Mouse (Mus musculus) left cerebral cortex, adult 11 months (tissue): Measurements from ENCODE around the gene Klk11.

Experiments
- DNase-seq: peaks from one replicate; pipeline ENCODE4 v3.0.0; 2022; ENCODE audit warnings: low spot score

Klk11 gene

DNA sequence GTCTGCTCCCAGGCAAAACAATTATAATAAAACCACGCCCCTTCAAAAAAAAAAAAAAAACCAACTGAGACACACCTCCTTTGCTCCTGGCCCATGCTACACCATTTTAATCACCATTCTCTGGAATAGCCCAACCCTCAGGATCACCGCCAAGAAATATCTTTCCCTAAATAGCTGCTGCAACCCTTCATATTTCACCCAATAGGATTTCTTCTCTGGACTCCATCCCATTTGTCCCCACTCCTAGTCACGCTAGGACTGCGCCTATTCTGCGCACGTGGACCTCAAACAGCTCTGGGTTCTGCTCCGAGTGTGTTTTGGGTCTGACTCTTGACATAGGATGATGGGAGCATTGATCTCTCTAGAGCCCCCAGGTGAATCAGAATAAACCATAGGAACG lies 22.0 kb downstream of the Klk11 start:
- DNase-seq, result no peak

DNA sequence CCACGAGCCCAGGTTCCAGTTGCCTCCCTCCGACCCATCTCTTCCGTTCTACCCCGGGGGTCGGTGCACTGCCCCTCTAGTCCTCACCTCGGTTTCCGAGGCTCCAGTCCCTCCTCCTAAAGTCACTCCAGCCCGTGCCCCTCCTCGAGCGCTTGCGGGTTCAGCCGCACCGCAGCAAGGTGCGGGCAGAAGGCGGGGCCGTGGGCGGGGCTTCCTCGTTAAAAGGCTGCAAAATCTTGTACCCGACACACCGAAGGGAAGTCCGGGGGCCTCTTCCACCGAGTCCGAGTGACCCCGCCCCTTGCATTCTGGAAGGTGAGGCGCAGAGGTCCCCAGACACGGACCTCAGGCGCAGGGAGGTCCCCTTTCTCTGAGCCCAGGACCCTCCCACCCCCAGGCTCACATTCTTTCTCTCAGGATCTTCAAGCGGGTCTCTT lies 22.9 kb downstream of the Klk11 start, which contains the start of gene Klk8:
TSS of gene Klk8 (plus strand) at position 245 of the 437 bp plus-strand sequence.
- no peak for DNase-seq

GRCm38 (mm10) chr7:43797844-43798462 lies 23.5 kb downstream of the Klk11 start:
- DNase-seq, result no peak

GRCm38 (mm10) chr7:43799876-43800275 lies 25.5 kb downstream of the Klk11 start:
- DNase-seq, result no peak

DNA sequence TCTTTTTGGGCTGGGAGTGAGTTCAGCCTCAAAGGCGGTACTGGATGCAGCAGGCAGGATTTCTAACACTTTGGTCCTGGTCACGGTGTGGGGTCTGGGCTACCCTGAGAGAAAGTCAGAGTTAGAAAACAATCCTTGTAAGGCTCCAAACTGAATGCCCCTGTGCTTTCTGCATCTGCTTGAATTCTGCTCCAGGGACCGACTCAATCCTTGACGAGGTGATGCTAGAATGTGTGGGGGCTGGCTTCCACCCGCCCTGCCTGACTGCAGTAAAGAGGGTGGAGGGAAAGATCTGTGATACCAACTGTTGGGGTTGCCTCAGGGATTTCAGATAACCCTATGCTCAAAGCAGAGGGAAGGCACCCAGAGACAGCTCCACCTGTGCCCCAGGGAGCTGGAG lies 36.6 kb downstream of the Klk11 start, which contains the start of gene Klk7:
TSS of gene Klk7 (plus strand) at position 301 of the 400 bp plus-strand sequence.
- DNase-seq, result no peak

- no peak for DNase-seq
Observed at GRCm38 (mm10) chr7:43815211-43815610, 40.8 kb downstream of the Klk11 start.

DNA sequence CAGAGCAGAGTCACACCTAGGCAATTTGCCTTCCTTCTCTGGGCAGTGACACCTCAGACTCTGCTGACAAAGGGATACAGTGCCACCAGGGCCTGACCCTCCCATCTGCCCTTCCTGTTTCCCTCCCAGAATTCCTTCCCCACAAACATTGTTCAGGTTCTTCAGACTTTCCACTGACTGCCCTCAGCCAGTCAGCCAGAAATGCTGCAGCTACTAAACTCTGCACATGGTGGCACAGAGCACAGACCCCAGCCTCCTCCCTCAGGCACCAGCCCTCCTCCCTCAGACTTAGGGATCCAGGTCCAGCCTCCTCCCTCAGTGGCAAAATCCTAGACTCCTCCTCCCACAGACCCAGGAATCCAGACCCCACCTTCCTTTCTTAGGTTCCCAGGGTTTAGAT lies 42.3 kb downstream of the Klk11 start:
- DNase-seq, result no peak

DNA sequence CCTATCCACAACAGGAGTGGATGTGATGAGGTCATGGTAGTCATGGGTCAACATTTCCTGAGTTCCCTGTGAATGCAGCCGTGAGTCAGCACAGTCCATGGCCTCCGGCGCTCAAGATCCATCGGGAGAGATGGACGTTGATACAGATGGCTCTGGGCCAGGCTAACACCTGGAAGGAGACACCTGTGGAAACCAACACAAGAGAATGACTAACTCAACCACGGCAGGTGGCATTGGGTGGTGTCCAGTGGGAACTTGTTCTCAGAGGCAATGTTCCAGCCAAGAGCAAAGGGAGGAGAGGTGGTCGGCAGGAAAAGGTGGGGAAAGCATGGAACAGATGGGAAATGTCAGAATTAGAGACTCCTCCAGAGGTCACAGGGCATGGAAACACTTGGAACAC lies 47.2 kb downstream of the Klk11 start:
- DNase-seq, result no peak

GRCm38 (mm10) chr7:43824199-43824598 lies 49.8 kb downstream of the Klk11 start, which contains the start of gene Klk6:
Klk6 (plus strand) TSS chr7:43824499.
- no peak for DNase-seq

DNA sequence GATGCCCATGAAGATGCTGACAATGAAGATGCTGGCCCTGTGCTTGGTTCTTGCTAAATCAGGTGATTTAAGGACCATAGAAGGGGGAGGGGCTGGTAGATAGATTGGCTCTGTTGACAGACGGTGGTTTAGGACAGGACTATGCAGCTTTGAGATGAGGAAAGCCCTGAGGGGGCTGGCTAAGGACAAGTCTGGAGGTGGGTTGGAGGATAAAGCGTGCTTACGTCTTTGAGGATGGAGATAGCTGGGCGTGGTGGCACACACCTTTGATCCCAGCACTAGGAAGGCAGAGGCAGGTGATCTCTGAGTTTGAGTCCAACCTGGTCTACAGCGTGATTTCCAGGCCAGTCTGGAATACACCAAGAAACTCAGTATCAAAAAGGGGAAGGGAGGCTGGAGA lies 51.7 kb downstream of the Klk11 start:
- no peak for DNase-seq

DNA sequence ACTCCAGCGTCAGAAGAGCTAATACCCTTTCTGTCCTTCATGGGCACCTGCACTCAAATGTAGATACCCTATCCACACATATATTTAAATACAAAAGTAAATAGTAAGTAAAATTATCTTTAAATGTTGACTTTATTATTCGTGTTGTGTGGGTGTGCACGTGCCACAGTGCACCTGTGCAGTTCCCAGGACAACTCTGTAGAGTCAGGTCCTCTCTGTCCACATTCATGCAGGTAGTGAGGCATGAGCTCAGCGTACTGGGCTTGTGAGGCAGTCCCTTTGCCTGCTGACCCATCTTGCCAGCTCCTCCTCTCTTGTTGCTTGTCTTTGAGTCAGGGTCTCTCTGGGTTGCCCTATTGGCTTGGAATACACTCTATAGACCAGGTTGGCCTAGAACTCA lies 53.3 kb downstream of the Klk11 start:
- DNase-seq, result no peak
